Mouse (Mus musculus): ENCODE measurements at regions not wholly inside any gene's neighbourhood (a gene's known extent, or its start where the extent isn't known, plus 50 kb on each side); places are given as distances from the start of the nearest gene placed in this dataset.

GRCm38 (mm10) chr2:161341368-161341891 lies 232.6 kb upstream of the Chd6 start:
- in situ Hi-C loops (cut with MboI; ENCODE audit: low sequenced_read_pairs) = no loop called here

GRCm38 (mm10) chr2:161340291-161340690 lies 231.4 kb upstream of the Chd6 start:
- in situ Hi-C loops (cut with MboI; ENCODE audit: low sequenced_read_pairs) = no loop called here

- in situ Hi-C loops (cut with MboI; ENCODE audit: low sequenced_read_pairs) = no loop called here
Observed at GRCm38 (mm10) chr2:161339327-161340001, 230.6 kb upstream of the Chd6 start.

- in situ Hi-C loops (cut with MboI; ENCODE audit: low sequenced_read_pairs) = no loop called here
Observed at GRCm38 (mm10) chr2:161338953-161339326, 230.1 kb upstream of the Chd6 start.

GRCm38 (mm10) chr2:161332653-161333052 lies 223.8 kb upstream of the Chd6 start:
- in situ Hi-C loops (cut with MboI; ENCODE audit: low sequenced_read_pairs) = no loop called here

- in situ Hi-C loops (cut with MboI; ENCODE audit: low sequenced_read_pairs) = no loop called here
Observed at GRCm38 (mm10) chr2:161331850-161332365, 223.0 kb upstream of the Chd6 start.

GRCm38 (mm10) chr2:161302796-161303195 lies 193.9 kb upstream of the Chd6 start:
- in situ Hi-C loops (cut with MboI; ENCODE audit: low sequenced_read_pairs) = no loop called here

- in situ Hi-C loops (cut with MboI; ENCODE audit: low sequenced_read_pairs) = no loop called here
Observed at GRCm38 (mm10) chr2:161268861-161269413, 160.1 kb upstream of the Chd6 start.

GRCm38 (mm10) chr2:161266476-161266875 lies 157.6 kb upstream of the Chd6 start:
- in situ Hi-C loops (cut with MboI; ENCODE audit: low sequenced_read_pairs) = no loop called here

GRCm38 (mm10) chr2:161265211-161265610 lies 156.3 kb upstream of the Chd6 start:
- in situ Hi-C loops (cut with MboI; ENCODE audit: low sequenced_read_pairs) = no loop called here

GRCm38 (mm10) chr2:161252761-161253160 lies 143.9 kb upstream of the Chd6 start:
- in situ Hi-C loops (cut with MboI; ENCODE audit: low sequenced_read_pairs) = no loop called here

GRCm38 (mm10) chr2:161241665-161242064 lies 132.8 kb upstream of the Chd6 start:
- in situ Hi-C loops (cut with MboI; ENCODE audit: low sequenced_read_pairs) = no loop called here

- in situ Hi-C loops (cut with MboI; ENCODE audit: low sequenced_read_pairs) = no loop called here
Observed at GRCm38 (mm10) chr2:161237280-161237819, 128.5 kb upstream of the Chd6 start.

- in situ Hi-C loops (cut with MboI; ENCODE audit: low sequenced_read_pairs) = no loop called here
Observed at GRCm38 (mm10) chr2:161233155-161233741, 124.4 kb upstream of the Chd6 start.

- in situ Hi-C loops (cut with MboI; ENCODE audit: low sequenced_read_pairs) = no loop called here
Observed at GRCm38 (mm10) chr2:161231405-161231804, 122.5 kb upstream of the Chd6 start.

GRCm38 (mm10) chr2:161215736-161216135 lies 106.9 kb upstream of the Chd6 start:
- in situ Hi-C loops (cut with MboI; ENCODE audit: low sequenced_read_pairs) = no loop called here

GRCm38 (mm10) chr2:161214681-161215458 lies 106.0 kb upstream of the Chd6 start:
- in situ Hi-C loops (cut with MboI; ENCODE audit: low sequenced_read_pairs) = no loop called here

- in situ Hi-C loops (cut with MboI; ENCODE audit: low sequenced_read_pairs) = no loop called here
Observed at GRCm38 (mm10) chr2:161212322-161212882, 103.5 kb upstream of the Chd6 start.

GRCm38 (mm10) chr2:161196713-161197372 lies 88.0 kb upstream of the Chd6 start:
- in situ Hi-C loops (cut with MboI; ENCODE audit: low sequenced_read_pairs) = loop anchor here (25.0 kb wide), 1 partner anchor 1715 kb away; no protein-coding TSS in a partner anchor

- in situ Hi-C loops (cut with MboI; ENCODE audit: low sequenced_read_pairs) = loop anchor here (25.0 kb wide), 1 partner anchor 1725 kb away; no protein-coding TSS in a partner anchor
Observed at GRCm38 (mm10) chr2:161187516-161187915, 78.6 kb upstream of the Chd6 start.
